Mouse (Mus musculus): ENCODE measurements around the gene Vnn3. TPM values are rescaled to one million over a fixed set of nuclear protein-coding genes. Genes with fewer than 3 reads are reported as not detected.

Gene Vnn3
- total RNA-seq, 1 experiment from 2014 or later = not detected

GRCm38 (mm10) chr10:23886060-23886459 is 34.8 kb downstream of the Vnn3 start:
- no peak for ATAC-seq (replicated peaks; ENCODE audit: low read depth, poor library complexity, severe bottlenecking)

- ATAC-seq (replicated peaks; ENCODE audit: low read depth, poor library complexity, severe bottlenecking) = no peak
Observed at GRCm38 (mm10) chr10:23892987-23893386, 41.7 kb downstream of the Vnn3 start.

- no peak for ATAC-seq (replicated peaks; ENCODE audit: low read depth, poor library complexity, severe bottlenecking)
Observed at GRCm38 (mm10) chr10:23894601-23895349, 43.5 kb downstream of the Vnn3 start, which contains the start of gene Vnn1. Vnn1 (plus strand) TSS chr10:23894688.

GRCm38 (mm10) chr10:23895376-23895775 is 44.1 kb downstream of the Vnn3 start:
- ATAC-seq (replicated peaks; ENCODE audit: low read depth, poor library complexity, severe bottlenecking) = no peak

- no peak for ATAC-seq (replicated peaks; ENCODE audit: low read depth, poor library complexity, severe bottlenecking)
Observed at GRCm38 (mm10) chr10:23901119-23901518, 49.9 kb downstream of the Vnn3 start.

GRCm38 (mm10) chr10:23905661-23906060 is 54.4 kb downstream of the Vnn3 start:
- no peak for ATAC-seq (replicated peaks; ENCODE audit: low read depth, poor library complexity, severe bottlenecking)

Other genes with a start within 250 kb of the Vnn3 start
- 1,923 and 1,998 TPM in 2 replicates for gene Rps12, start 64.2 kb upstream of the Vnn3 start, total RNA-seq (2017)
- gene Slc18b1, start 54.5 kb upstream of the Vnn3 start, total RNA-seq (2017) = 0.44 and 0.64 TPM in 2 replicates
- gene Vnn1, start 43.2 kb downstream of the Vnn3 start, total RNA-seq (2017) = not detected in 2 replicates
- gene Taar1, start 68.9 kb downstream of the Vnn3 start, total RNA-seq (2017) = not detected in 2 replicates
- gene Taar2, start 87.1 kb downstream of the Vnn3 start, total RNA-seq (2017) = not detected in 2 replicates
- gene Taar3, start 98.1 kb downstream of the Vnn3 start, total RNA-seq (2017) = not detected in 2 replicates
- not detected in 2 replicates for gene Taar4, start 109.0 kb downstream of the Vnn3 start, total RNA-seq (2017)
- not detected in 2 replicates for gene Taar5, start 119.2 kb downstream of the Vnn3 start, total RNA-seq (2017)
- not detected in 2 replicates for gene Taar6, start 134.2 kb downstream of the Vnn3 start, total RNA-seq (2017)
- gene Taar7a, start 142.0 kb downstream of the Vnn3 start, total RNA-seq (2017) = not detected in 2 replicates
- not detected in 2 replicates for gene Taar7b, start 148.5 kb downstream of the Vnn3 start, total RNA-seq (2017)
- gene Taar7d, start 175.8 kb downstream of the Vnn3 start, total RNA-seq (2017) = not detected in 2 replicates
- gene Taar7e, start 186.2 kb downstream of the Vnn3 start, total RNA-seq (2017) = not detected in 2 replicates
- gene Taar7f, start 198.0 kb downstream of the Vnn3 start, total RNA-seq (2017) = not detected in 2 replicates
- gene Taar8a, start 225.0 kb downstream of the Vnn3 start, total RNA-seq (2017) = not detected in 2 replicates
- not detected in 2 replicates for gene Taar8b, start 240.8 kb downstream of the Vnn3 start, total RNA-seq (2017)